Mouse (Mus musculus): ENCODE data around the gene Gm13287.
"Not testable (repeated sequence)": the region's sequence is repeated elsewhere in the genome, so short reads cannot be mapped to it uniquely, and the experiment has no call there.

DNA sequence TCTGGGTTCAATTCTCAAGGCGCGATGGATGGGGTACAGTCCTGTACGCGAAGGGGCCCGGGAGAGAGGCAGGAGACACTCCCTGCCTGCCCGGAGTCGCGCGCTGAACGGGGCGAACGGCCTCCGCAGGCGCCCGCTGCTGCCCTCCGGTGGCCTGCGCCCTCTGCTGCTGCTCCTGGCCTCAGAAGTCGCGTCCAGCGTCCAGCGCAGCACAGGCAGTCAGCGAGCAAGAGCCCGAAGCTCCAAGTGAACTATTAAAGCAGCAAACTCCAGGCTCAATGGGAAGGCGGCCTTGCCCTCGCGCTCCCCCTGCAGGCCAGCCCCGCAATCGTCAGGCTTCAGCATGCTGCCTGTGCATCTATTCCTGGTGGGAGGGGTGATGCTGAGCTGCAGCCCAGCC lies 42.6 kb upstream of the Gm13287 start:
- TF ChIP-seq MYOD1 (IDR thresholded peaks at IDR 0.05; ENCODE audit: control insufficient read depth, insufficient read length, low read depth); CTCF (IDR thresholded peaks at IDR 0.05; ENCODE audit: control insufficient read depth, insufficient read depth, insufficient read length); USF1 (IDR thresholded peaks at IDR 0.05; ENCODE audit: low read depth): not testable (repeated sequence)

Measured in C2C12 (cell line).